Mouse (Mus musculus) frontal cortex, postnatal 25 days (tissue): ENCODE results near the gene Itsn2.
A peak's percentile ranks its signal among the peaks of the same experiment; 100 is the strongest.
"Not testable (repeated sequence)": the region's sequence is repeated elsewhere in the genome, so short reads cannot be mapped to it uniquely, and the experiment has no call there.

Source experiments
- DNase-seq, 2 experiments: peaks; one replicate each; pipeline ENCODE4 v3.0.0; 2022; ENCODE audit warnings: low spot score in 2 of 2

Itsn2 gene

DNA sequence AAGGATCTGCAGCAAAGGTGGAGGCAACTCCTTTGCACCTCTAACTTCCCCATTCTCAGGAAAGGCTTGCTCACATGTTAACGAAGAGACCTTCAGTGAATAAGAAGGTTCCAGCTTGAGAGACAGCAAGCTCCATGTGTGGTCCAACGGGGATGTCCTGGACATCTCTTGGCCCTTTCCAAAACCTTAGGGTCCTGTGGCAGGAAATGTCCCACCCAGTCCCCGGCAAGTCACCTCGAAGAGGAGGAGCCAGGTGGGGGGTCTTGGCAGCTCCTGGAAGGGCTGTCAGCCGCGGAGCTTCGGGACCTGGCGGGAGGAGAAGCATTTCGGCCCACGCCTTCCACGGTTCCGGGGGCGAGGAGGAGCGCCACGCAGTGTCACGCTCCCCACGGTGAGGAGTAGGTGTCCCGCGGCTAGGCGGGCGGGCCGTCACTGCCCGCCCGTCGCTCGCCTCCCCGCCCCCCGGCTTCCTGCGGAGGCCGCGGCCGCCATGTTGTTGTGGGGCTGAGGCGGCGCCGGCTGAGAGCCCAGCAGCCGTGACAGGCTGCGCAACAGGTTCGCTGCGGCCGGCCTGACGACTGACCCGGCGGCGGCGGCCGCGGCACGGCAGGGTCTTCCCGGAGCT lies at the start of gene Itsn2, which contains the start of gene Gm3625:
Itsn2 (plus strand) TSS at position 98 of the 625 bp plus-strand sequence.
Gm3625 (minus strand) TSS at position 387 of the 625 bp plus-strand sequence.
- peak; percentile 33 to 50 for DNase-seq

GRCm38 (mm10) chr12:4544400-4544919 lies 48.0 kb upstream of the Itsn2 start:
- DNase-seq = no peak

DNA sequence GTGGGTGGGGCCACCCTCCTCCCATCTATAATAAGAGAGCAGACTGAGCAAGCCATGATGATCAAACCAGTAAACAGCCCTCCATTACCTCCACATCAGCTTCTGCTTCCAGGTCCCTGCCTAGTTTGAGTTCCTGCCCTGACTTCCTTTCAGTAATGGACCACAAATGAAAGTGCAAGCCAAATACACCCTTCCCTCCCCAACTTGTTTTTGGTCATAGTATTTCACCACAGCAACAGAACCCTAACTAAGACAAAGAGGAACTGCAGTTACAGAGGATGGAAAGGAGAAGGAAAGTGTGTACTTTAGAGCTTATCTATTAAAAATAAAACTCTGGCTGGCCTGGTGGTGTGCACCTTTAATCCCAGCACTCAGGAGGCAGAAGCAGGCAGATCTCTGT lies 47.0 kb upstream of the Itsn2 start:
- no peak for DNase-seq

DNA sequence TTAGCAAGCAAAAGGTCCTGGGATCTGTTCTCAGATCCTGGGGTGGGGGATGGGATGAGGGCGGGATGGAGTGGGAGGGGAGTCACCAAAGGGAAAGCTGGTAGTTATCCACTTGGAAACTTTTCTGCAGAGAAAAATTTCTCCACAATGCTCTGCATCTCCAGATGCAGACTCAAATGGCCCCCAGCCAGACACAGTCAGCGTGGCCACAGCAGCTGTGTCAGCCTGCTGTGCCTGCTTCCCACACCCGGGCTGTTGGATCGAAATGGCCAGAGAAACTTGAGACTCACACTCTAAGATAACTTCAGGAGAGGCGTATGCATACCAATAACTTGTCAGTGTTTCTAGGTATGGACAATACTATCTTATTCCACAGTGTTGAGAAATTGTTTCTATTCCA lies 45.9 kb upstream of the Itsn2 start:
- DNase-seq = no peak

- DNase-seq = no peak
Observed at GRCm38 (mm10) chr12:4547557-4547956, 44.9 kb upstream of the Itsn2 start.

DNA sequence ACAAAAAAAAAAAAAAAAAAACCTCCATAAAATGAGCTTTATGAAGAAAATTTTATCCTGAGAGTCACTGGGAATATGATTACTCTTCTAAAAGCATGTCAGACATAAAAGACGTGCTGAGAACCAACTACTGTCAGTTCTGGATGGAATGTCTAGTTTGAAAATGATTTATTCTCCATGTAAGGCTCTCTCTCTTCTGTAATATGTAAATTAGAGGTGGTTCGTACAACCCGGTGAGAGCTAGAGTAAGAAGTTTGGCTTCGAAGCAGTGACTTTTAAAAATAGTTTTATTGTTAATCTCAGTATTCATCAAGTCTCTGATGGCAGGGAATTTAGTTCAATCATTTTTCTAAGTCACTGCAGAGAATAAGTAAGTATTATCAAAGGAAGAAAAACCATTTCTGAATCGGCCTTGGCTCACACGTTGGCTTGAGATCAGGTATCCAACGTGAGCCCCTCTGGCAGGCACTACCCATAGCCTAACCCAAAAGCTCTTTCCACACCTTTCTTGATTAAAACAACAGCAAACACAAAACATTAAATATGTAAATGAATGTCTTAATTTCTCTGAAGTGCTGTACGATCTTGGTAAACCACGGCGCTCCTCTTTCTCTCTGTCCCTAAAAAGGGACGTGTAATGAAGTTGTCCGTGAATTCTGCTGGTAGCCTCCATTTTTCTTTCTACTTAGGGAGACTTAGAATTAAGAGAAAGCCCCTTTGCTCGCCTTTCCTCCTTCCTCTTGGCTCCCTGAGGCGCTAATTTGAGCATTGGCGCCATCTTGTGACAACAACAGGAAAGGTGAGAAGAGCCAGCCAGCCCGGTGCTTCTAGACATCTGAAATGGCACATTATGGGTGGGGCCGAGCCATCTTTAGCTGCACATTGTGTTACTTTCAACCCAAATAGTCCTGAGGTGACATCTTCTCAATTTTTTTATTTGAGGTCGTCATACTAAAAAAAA lies 44.1 kb upstream of the Itsn2 start:
- DNase-seq = peak; percentile 57 to 67

- not testable (repeated sequence) for DNase-seq
Observed at GRCm38 (mm10) chr12:4553704-4554103, 38.7 kb upstream of the Itsn2 start.

DNA sequence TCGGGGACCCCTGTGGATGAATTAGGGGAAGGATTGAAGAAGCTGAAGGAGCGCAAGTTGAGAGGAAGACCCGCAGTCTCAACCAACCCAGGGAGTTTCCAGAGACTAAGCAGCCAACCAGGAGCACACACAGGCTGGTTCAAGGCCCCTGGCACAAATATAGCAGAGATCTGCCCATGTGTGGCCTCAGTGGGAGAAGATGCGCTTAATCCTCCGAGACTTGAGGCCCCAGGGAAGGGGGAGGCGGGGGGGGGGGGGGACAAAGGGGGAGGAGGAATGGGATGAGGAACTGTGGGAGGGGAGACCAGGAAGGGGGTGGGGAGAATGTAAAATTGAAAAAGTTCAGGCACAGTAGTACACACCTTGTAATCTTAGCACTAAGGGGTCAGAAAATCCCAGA lies 37.0 kb upstream of the Itsn2 start:
- DNase-seq = no peak

- no peak for DNase-seq
Observed at GRCm38 (mm10) chr12:4556891-4557290, 35.5 kb upstream of the Itsn2 start.

DNA sequence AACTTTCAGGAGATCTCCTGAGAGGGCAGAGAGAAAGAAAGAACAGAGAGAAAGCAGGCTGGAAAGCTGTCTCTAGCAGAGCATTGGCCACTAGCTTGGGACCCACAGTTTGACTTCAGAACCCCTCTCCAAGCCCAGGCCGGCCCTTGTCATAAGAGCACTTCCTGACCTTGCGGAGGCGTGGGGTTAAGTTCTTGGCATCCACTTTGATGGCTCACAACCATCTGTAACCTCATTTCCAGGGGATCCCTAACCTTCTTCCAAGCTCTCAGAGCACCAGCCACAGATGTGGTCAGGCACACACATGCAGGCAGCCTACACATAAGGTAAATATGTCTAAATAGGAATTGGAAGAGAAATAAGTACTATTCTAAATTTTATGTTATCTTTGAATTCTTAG lies 35.0 kb upstream of the Itsn2 start:
- no peak for DNase-seq

GRCm38 (mm10) chr12:4558013-4558412 lies 34.4 kb upstream of the Itsn2 start:
- no peak for DNase-seq

- DNase-seq = no peak
Observed at GRCm38 (mm10) chr12:4558475-4559279, 33.8 kb upstream of the Itsn2 start.

DNA sequence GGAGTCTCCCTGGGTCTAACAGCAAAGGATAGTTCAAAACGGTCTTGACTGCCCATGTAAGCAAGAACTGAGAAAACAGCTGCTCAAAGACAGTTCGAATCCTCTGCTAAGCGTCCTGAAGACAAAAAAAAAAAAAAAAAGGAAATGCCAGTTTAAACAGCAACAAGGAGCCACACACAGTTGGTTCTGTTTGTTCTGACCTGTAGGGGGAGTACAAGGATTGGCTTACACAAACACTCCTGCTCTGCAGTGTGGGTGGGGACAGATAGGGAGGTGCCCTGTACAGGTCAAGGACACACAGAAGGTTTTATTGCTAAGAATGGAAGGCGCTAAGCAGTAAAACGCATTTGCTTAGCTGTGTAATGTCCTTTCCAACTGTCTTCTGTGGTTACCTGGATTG lies 20.6 kb upstream of the Itsn2 start:
- DNase-seq = no peak

DNA sequence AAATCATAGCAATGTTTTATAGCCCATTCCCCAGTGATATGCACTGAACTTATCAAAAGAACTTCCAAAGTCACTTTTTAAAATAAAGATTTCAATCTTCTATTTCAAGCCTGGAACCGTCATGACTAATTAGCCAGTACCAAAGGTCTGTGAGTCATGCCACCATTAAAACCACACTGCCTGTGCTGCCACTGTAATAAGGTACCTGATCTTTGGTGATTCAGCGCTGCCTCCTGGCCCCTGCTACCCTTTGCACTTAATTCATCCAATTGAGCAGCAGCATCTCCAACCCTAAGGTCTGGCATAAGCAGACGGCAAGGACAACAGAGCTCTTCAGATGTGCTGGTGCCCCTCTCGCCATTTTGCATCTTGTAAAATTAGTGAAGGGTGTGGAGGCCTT lies 18.4 kb upstream of the Itsn2 start:
- DNase-seq = no peak

DNA sequence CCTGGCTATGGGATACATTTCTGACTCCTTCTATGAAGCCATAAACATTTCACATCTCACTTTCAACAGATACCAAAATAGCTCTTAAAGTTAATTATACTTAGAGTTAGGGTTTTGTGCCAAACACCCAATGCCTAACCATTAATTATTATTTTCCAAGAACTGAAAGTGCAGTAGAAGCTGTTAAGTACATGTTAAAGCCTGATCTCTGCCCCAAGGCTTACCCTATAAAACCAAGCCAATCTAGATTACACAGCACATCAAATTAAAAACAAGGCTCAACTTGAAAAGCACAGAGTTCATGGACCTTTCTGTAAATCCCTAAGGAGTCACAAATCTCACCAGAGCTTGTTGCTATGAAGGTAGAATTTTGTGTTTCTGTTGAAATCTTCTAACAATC lies 10.1 kb upstream of the Itsn2 start:
- no peak for DNase-seq

DNA sequence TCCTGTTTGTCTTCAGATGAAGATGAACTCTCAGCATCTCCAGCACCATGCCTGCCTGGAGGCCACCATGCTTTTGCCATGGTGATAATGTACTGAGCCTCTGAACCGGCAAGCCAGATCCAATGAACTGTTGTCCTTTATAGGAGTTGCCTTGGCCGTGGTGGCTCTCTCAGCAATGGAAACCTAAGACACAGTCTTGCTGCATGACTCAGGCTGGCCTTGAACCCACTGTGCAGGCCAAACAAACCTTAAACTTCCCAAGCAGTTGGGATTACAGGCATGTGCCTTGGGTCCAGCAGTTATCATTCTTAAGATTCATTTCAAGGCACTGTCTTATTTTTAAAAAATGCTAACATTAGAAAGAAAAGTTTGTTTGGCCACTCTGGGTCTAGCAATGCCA lies 4.6 kb upstream of the Itsn2 start:
- no peak for DNase-seq

- no peak for DNase-seq
Observed at GRCm38 (mm10) chr12:4588603-4589002, 3.8 kb upstream of the Itsn2 start.

GRCm38 (mm10) chr12:4592025-4592424 lies 413 bp upstream of the Itsn2 start:
- no peak for DNase-seq

DNA sequence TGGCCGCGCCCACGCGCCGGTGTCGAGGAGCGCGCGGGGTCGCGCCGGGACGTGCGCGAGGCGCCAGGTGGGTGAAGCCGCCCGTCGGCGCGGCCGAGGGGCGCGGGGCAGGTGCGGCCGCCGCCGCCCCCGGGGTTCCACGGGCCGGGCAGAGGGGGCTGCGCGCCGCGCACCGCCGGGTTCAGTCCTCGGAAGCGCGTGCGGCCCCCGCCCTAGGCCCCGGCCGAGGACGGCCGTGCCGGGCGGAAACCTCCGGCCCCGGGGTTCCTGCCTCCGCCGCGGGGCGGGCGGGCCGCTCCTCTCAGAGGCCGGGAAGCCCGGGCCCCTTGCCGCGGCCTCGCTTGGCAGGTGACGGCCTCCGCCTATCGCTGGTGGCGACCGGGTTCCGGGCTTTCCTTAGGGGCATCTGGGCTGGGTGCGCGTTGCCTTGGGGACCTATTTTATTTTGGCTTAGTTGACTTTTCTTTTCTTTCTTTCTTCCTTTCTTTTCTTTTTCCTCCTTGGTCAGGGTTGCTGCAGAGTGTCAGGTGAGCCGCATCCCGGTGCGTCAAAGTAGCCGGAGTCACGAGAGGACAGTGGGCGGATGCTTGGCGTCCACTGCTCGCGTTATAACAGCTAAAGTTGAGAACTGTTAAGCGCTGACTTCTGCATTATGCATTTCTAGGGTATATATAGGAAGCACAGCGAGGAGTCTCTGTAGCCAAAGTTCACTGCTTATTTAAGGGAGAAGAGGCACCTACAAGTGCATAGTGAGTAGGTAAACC lies 910 bp downstream of the Itsn2 start:
- peak in 1 of 2 experiments; percentile 15 for DNase-seq

DNA sequence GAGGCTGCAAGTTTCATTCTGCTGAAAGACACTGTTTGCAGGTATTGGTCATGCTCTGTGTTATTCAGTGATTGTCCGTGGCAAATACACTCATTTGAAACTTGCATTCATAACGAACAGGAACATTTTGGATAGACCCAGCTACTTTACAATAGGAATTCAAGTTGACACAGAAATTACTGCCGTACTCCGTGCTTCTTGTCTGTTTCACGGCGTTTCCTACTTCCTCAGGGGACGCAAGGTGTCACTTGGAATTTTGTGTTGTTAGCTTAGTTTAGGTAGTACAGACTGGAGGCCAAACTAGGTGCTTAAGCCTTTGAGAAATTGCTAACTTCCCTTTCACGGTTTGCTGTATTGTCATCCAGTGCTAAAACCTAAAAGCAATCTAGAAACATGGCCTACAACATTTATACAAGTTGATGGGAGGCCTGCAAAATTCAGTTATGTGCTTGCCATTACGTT lies 1.5 kb downstream of the Itsn2 start:
- DNase-seq = no peak

DNA sequence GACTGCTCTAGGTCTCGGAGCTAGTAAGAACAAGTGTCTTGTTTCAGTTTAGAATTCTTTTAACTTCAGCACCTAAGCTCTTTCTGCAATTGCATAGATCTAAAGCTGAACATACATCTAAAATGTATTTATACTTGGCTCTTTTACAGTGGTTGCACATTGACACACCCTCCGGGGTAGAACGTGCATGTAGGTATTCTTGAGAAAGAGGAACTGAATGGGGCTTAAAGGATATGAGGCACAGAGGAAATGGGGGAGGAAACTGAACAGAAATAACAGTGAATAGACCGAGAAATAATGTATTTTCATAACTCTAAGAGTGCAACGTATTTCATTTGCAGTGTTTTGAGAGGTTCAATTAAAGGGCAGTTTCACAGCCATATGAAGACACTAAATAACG lies 2.6 kb downstream of the Itsn2 start:
- DNase-seq = no peak
